Mouse (Mus musculus) ES-E14 (cell line): ENCODE measurements at regions not wholly inside any gene's neighbourhood (a gene's known extent, or its start where the extent isn't known, plus 50 kb on each side); places are given as distances from the start of the nearest gene placed in this dataset.

Source experiments
- DNase-seq: peaks from one replicate; pipeline ENCODE4 v3.0.0-alpha.2; 2013; ENCODE audit warnings: low read depth, low spot score
- H3K27ac ChIP-seq: 2 replicates; pipeline ENCODE4 v1.5.1; 2012; ENCODE audit warnings: low read depth, mild to moderate bottlenecking, low read length, moderate library complexity, mixed read lengths; ENCODE audit not compliant: poor library complexity, insufficient read depth, severe bottlenecking
- H3K36me3 ChIP-seq: 2 replicates; pipeline ENCODE4 v1.6.1; 2012; ENCODE audit warnings: mild to moderate bottlenecking, low read length, moderate library complexity, mixed read lengths; ENCODE audit not compliant: control insufficient read depth, poor library complexity, insufficient read depth, severe bottlenecking
- H3K4me1 ChIP-seq, 2 experiments: fragments of 150-350 bp in 1 of 2; sonication (generic) in 1 of 2; 2 replicates each; pipeline ENCODE4 v1.6.1; 2012; ENCODE audit warnings: low read length in 2 of 2, mild to moderate bottlenecking in 1 of 2, mixed read lengths in 1 of 2; ENCODE audit not compliant: control insufficient read depth in 2 of 2, insufficient read depth in 2 of 2, poor library complexity in 1 of 2
- H3K4me3 ChIP-seq, 2 experiments: fragments of 150-350 bp in 1 of 2; sonication (generic) in 1 of 2; 2 replicates each; pipeline ENCODE4 v1.5.1; 2012; ENCODE audit warnings: low read length in 2 of 2, low read depth in 1 of 2, mild to moderate bottlenecking in 1 of 2, mixed read lengths in 1 of 2; ENCODE audit not compliant: insufficient read depth in 1 of 2, poor library complexity in 1 of 2, severe bottlenecking in 1 of 2
- H3K9ac ChIP-seq: 2 replicates; pipeline ENCODE4 v1.6.1; 2012; ENCODE audit warnings: low read depth, mild to moderate bottlenecking, low read length, mixed read lengths; ENCODE audit not compliant: poor library complexity, insufficient read depth, severe bottlenecking
- H3K9me3 ChIP-seq: fragments of 150-350 bp; sonication (generic); 2 replicates; pipeline ENCODE4 v1.6.1; 2012; ENCODE audit warnings: low read depth, mild to moderate bottlenecking, low read length; ENCODE audit not compliant: control insufficient read depth, insufficient read depth
- CHD2 ChIP-seq: IDR thresholded peaks from 2 replicates; pipeline ENCODE4 v1.6.1; 2014; ENCODE audit warnings: mild to moderate bottlenecking, low read depth, low read length, inconsistent platforms
- HCFC1 ChIP-seq: IDR thresholded peaks from 2 replicates; pipeline ENCODE4 v1.6.1; 2012; ENCODE audit warnings: low read length, inconsistent platforms, borderline replicate concordance; ENCODE audit not compliant: insufficient read depth
- MAFK ChIP-seq: IDR thresholded peaks from 2 replicates; pipeline ENCODE4 v1.6.1; 2014; ENCODE audit warnings: mild to moderate bottlenecking, low read depth, low read length, inconsistent platforms; ENCODE audit not compliant: insufficient read depth
- ZC3H11A ChIP-seq: IDR thresholded peaks from 2 replicates; pipeline ENCODE4 v1.6.1; 2012; ENCODE audit warnings: low read depth, mild to moderate bottlenecking, inconsistent platforms, low read length, borderline replicate concordance
- ZNF384 ChIP-seq: IDR thresholded peaks from 2 replicates; pipeline ENCODE4 v1.6.1; 2012; ENCODE audit warnings: low read depth, low read length, inconsistent platforms
- in situ Hi-C, 2 experiments: fragments of 600-800 bp; cut with MboI; formaldehyde crosslinking; loops; one replicate each; pipeline ENCODE4 v1.15.1; 2025; ENCODE audit warnings: low sequenced_read_pairs in 2 of 2, inconsistent platforms in 1 of 2; ENCODE audit not compliant: unreplicated experiment in 2 of 2

DNA sequence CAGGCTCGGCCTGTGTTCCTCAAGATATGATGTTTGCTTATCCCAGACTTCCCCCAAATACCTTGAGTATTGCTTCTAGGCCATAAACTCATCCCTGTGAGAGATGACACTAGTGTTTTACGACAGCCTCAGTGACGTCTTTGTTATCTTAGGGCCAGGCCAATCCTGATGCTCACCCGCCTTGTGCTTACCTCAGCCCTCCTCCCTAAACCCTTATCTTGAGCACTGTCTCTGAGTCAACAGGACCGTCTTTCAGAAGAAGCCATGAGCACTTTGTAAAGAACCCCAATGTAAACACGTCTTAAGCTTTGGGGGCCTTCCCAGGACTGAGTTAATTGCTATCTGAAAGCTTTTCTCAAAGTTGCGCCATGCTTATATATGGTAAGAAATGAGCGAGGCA, 212.3 kb upstream of the Prickle1 start:
- in situ Hi-C loops = no loop called here

DNA sequence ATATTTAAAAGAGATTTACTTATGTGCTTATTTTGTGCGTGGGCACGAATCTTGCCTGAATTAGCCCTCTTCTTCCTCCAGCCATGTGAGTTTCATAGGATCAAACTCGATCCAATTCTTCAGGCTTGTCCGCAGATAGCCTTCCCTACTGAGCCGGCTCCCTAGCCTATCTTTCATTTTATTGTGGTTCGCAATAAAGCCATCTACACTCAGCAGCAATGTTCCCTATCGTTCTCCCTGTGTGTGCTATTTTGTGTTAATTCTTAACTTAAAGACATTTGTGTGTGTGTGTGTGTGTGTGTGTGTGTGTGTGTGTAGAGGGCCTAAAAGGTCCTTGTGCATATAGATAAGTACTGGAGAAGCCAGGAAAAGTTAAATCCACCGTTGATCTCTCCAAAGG, 211.8 kb upstream of the Prickle1 start:
- H3K9me3 ChIP-seq = no peaks in the 10 kb centered on the region
- no peak overlapping the region for H3K27ac ChIP-seq
- in situ Hi-C loops = no loop called here
- no peaks in the 10 kb centered on the region for H3K4me1 ChIP-seq
- no peak for DNase-seq
- no peak overlapping the region for H3K9ac ChIP-seq
- no peak for TF ChIP-seq ZC3H11A
- no peak for TF ChIP-seq CHD2
- H3K36me3 ChIP-seq = no peaks in the 10 kb centered on the region
- H3K4me3 ChIP-seq = no peak overlapping the region

More for the DNA sequence above, 212.3 kb upstream of the Prickle1 start:
- H3K36me3 ChIP-seq = no peaks in the 10 kb centered on the region
- no peak for TF ChIP-seq ZNF384
- TF ChIP-seq MAFK = no peak
- no peak for TF ChIP-seq ZC3H11A
- no peak for TF ChIP-seq HCFC1
- no peak for TF ChIP-seq CHD2
- no peak for DNase-seq
- H3K9me3 ChIP-seq = no peaks in the 10 kb centered on the region
- no peak overlapping the region for H3K4me3 ChIP-seq
- H3K4me1 ChIP-seq = no peaks in the 10 kb centered on the region
- H3K27ac ChIP-seq = no peak overlapping the region
- no peak overlapping the region for H3K9ac ChIP-seq

DNA sequence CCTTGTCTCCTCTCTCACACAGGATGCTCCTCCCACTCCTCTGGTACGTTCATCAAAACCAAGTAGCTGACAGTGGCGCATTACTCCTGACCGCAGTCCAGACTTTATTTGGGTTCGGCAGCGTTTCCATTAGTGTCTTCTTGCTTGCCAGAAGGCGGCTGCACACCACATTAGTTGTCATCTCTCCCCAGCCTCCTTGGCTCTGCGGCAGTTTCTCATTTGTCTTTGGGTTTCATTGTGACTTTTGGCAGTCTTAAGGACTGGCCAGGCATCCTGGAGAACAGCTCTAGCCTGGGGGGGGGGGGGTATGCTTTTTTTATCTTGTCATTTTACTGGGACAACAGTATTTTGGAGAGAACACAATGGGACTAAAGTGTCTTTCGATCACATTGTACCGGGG, 209.0 kb upstream of the Prickle1 start:
- Histone ChIP-seq H3K36me3 (no peaks in the 10 kb centered on the region), H3K9me3 (no peaks in the 10 kb centered on the region), H3K27ac (no peak overlapping the region), H3K4me1 (no peaks in the 10 kb centered on the region), H3K9ac (no peak overlapping the region), H3K4me3 (no peak overlapping the region)
- in situ Hi-C loops = no loop called here
- TF ChIP-seq HCFC1 = no peak
- TF ChIP-seq CHD2 = no peak
- no peak for TF ChIP-seq MAFK
- TF ChIP-seq ZC3H11A = no peak
- no peak for TF ChIP-seq ZNF384
- DNase-seq = no peak

DNA sequence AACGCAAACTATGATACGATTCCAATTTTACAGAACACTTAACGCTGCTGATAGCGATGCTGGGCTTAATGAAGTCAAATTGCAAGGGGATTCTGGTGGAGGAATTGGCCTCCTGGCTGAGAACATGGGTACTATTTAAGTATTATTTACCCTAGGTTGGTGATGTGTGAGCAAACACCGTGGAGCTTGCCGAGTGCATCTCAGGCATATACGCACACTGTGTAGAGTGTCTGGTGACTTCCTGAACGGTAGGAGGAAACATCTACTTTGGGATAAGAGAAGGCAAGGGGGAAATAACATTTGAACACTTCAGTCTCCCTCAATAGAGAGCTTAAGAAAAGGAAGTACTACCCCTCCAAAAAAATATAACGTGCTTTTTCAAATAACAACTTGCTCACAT, 194.8 kb upstream of the Prickle1 start:
- Histone ChIP-seq H3K4me3 (no peak overlapping the region), H3K9me3 (no peaks in the 10 kb centered on the region), H3K27ac (no peak overlapping the region), H3K9ac (no peak overlapping the region), H3K36me3 (no peaks in the 10 kb centered on the region), H3K4me1 (no peaks in the 10 kb centered on the region)
- in situ Hi-C loops = no loop called here
- DNase-seq = no peak
- no peak for TF ChIP-seq ZNF384
- no peak for TF ChIP-seq HCFC1
- no peak for TF ChIP-seq CHD2
- no peak for TF ChIP-seq MAFK
- TF ChIP-seq ZC3H11A = no peak

DNA sequence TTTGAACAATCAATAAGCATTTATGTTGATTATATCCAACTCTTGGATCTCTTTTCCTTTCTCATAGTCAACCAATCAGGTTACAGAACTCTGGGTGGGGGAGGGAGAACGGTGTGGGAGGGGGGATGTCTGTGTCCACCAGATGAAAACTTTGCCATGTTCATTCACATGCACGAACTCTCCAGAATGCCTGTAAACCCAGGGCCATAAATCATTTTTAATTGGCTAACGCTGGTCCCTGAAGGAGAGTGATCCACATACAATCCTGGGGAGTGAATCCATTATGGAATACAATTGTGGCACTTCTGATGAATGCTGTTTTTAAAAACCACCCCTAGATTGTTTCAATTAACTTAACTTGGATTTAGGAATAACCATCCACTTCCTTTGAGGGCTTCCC, 194.1 kb upstream of the Prickle1 start:
- no peak overlapping the region for H3K4me3 ChIP-seq
- no peaks in the 10 kb centered on the region for H3K9me3 ChIP-seq
- no peak for TF ChIP-seq ZC3H11A
- no peak for TF ChIP-seq MAFK
- TF ChIP-seq CHD2 = no peak
- TF ChIP-seq ZNF384 = no peak
- TF ChIP-seq HCFC1 = no peak
- DNase-seq = no peak
- no peak overlapping the region for H3K9ac ChIP-seq
- H3K27ac ChIP-seq = no peak overlapping the region
- no peaks in the 10 kb centered on the region for H3K36me3 ChIP-seq
- in situ Hi-C loops = no loop called here
- H3K4me1 ChIP-seq = no peaks in the 10 kb centered on the region
